Mouse (Mus musculus) B cell, adult 2 months (primary cell): ENCODE measurements around the gene Cnot1.

ENCODE experiments used
- DNase-seq, 2 experiments: peaks; one replicate each; pipeline ENCODE4 v3.0.0; 2022

The Cnot1 gene

GRCm38 (mm10) chr8:95678024-95678611, 129.1 kb downstream of the Cnot1 start:
- DNase-seq = peak; percentile 19 to 33

- DNase-seq = peak in 1 of 2 experiments; percentile 21
These were observed 129.7 kb downstream of the Cnot1 start for GRCm38 (mm10) chr8:95677591-95678023.

GRCm38 (mm10) chr8:95676631-95677030, 130.6 kb downstream of the Cnot1 start, which contains the start of gene Ndrg4:
Ndrg4 (plus strand) TSS chr8:95676980.
- no peak for DNase-seq

GRCm38 (mm10) chr8:95672811-95673210, 134.5 kb downstream of the Cnot1 start:
- DNase-seq = no peak

- no peak for DNase-seq
These were observed 135.4 kb downstream of the Cnot1 start for GRCm38 (mm10) chr8:95671861-95672260.

- no peak for DNase-seq
These were observed 137.3 kb downstream of the Cnot1 start for GRCm38 (mm10) chr8:95669967-95670366.
